Mouse (Mus musculus) monocyte, adult 5-6 weeks (primary cell): Measurements from ENCODE around the gene Bcor. TPM values are rescaled to one million over a fixed set of nuclear protein-coding genes. Genes with fewer than 3 reads are reported as not detected.

Experiments
- ATAC-seq: fragments of 153-309, 156-312 bp; replicated peaks from 2 replicates; pipeline ENCODE4 v1.8.0; 2017; ENCODE audit warnings: mild to moderate bottlenecking; ENCODE audit not compliant: low TSS enrichment, insufficient number of reproducible peaks, severe bottlenecking, poor library complexity, low FRiP score
- total RNA-seq: library from RNA; stranded (forward); fragments of 200-1000, 200-491, 200-594 nt; gene quantifications from 3 replicates; pipeline ENCODE4 v1.2.3, GENCODE M21; 2017

Bcor gene
- total RNA-seq: 26.0 to 43.7 TPM (median 27.1 TPM) in 3 replicates

- no peak for ATAC-seq
Measured at GRCm38 (mm10) chrX:12159981-12160656, at the start of gene Bcor. Gene Bcor, minus strand, starts transcription at chrX:12160355.

GRCm38 (mm10) chrX:12202951-12203350, 42.8 kb upstream of the Bcor start:
- no peak for ATAC-seq

GRCm38 (mm10) chrX:12201111-12201510, 41.0 kb upstream of the Bcor start:
- ATAC-seq: no peak

GRCm38 (mm10) chrX:12195234-12195919, 35.2 kb upstream of the Bcor start:
- ATAC-seq: no peak

GRCm38 (mm10) chrX:12192343-12192742, 32.2 kb upstream of the Bcor start:
- no peak for ATAC-seq

- no peak for ATAC-seq
Measured at GRCm38 (mm10) chrX:12189511-12189910, 29.4 kb upstream of the Bcor start.

- ATAC-seq: no peak
Measured at GRCm38 (mm10) chrX:12175198-12175960, 15.2 kb upstream of the Bcor start.

GRCm38 (mm10) chrX:12170128-12170527, 10.0 kb upstream of the Bcor start:
- ATAC-seq: no peak

- ATAC-seq: no peak
Measured at GRCm38 (mm10) chrX:12164591-12165529, 4.7 kb upstream of the Bcor start.

GRCm38 (mm10) chrX:12159534-12159881, 647 bp downstream of the Bcor start:
- no peak for ATAC-seq

- ATAC-seq: peak; percentile 40
Measured at GRCm38 (mm10) chrX:12158821-12159533, 1.2 kb downstream of the Bcor start.

- ATAC-seq: no peak
Measured at GRCm38 (mm10) chrX:12158244-12158820, 1.8 kb downstream of the Bcor start.

GRCm38 (mm10) chrX:12157331-12157930, 2.7 kb downstream of the Bcor start:
- ATAC-seq: no peak

GRCm38 (mm10) chrX:12155842-12156291, 4.3 kb downstream of the Bcor start:
- peak; percentile 33; the same call in 1 of the 2 replicates for ATAC-seq

GRCm38 (mm10) chrX:12155068-12155840, 4.9 kb downstream of the Bcor start:
- ATAC-seq: no peak
